Mouse (Mus musculus): Measurements from ENCODE around the gene Slc35g3.

The Slc35g3 gene

DNA sequence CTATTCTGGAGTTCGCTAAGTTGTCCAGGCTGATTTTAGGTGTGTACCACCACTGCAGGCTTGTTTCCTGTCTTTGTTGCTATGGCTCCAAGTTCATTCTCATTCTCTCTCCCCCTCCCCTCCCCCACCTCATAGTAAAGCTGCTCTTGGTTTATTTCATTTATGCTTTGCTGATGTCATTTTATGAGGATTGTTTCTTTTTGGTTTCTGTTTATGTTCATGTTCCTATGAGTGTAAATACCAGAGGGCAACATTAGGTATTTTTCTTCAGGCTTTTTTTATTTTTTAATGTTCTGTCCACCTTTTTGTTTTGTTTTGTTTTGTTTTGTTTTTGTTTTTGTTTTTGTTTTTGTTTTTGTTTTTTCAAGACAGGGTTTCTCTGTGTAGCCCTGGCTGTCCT is at the start of gene Slc35g3:
TSS of gene Slc35g3 (minus strand) at position 101 of the 400 bp plus-strand sequence.
- no peak for DNase-seq

DNA sequence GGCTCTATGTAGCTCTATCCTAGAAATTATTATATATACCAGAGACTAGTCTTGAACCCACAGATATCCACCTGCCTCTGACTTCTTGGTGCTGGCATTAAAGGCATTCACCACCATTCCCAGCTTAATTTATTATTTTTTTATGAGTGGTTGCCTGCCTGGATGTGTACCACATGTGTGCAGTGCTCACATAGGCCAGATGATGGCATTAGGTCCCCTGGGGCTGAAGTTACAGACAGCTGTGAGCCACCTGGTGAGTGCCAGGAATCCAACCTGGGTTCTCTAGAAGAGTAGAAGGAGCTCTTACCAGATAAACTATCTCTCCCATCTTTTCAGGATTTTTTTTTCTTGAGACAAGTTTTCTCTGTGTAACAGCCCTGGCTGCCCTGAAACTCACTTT is 48.5 kb upstream of the Slc35g3 start:
- no peak for DNase-seq

DNA sequence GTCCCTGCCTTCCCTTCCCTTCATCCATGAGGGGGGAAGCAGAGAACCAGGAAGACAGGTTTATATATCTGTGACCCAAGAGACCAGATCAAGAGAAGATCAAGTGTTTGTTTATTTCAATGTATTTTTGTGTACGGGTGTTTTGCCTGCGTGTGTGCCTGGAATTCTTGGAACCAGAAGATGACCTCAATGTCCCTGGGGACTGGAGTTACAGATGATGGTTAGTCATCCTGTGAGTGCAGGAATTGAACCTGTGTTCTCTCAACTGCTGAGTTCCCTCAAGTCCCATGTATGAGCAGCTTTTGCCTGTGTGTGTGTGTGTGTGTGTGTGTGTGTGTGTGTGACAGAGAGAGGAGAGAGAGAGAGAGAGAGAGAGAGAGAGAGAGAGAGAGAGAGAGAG is 45.9 kb upstream of the Slc35g3 start:
- no peak for DNase-seq

DNA sequence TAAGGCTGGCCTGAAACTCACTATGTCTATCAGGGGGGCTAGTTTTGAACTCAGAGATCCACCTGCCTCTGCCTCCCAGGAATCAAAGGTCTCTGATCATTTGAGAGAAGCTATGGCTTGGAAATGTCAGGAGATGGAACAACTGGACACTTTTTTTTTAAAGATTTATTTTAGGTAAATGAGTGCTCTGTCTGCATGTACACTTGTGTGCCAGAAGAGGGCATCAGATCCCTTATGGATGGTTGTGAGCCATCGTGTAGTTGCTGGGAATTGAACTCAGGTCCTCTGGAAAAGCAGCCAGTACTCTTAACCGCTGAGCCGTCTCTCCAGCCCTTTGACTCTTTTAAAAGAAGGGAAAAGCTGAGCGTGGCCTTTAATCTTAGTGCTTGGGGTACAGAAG is 44.6 kb upstream of the Slc35g3 start:
- no peak for DNase-seq

DNA sequence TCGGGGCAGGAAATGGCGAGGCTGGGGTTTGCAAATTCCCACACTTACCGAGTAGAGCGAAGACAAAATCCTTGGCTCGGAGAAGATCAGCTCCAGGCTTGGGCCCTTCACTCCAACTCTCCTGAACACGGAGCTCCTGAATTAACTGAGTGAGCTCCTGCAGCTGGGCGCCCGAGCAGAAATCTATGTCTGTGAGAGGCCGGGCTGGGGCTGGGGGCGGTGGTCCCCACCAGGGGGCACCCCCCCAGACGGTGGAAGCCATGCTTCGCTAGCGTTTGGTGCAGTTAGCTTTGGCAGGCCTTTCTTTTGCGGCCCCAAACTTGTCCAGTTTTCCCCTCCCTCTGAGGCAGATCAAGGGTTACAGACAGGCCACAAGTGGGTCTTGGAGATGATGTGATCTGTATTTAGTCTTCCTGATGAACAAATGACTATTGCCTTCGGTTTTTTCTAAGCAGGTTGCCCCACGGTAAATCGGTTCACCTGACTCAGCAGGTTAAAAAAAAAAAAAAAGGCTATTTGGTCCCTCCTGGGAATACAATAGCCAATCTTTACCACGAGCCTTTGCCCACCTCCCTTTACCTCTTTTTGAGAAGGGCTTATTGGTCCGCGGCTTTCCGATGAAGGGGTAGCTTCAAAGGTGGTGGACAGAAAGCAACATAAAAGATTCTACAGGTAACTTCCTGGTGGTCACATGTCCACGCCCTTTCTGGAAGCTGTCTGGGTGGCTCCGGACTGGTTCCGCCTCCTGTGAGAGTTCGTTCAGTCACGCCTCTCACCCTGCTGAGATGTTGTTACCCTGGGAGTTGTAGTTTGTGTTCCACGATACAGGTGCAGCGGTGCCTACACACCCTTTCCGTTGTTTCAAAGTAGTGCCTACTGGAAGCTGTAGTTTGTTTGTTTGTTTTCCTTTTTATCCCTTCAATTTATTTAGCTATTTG is 43.5 kb upstream of the Slc35g3 start, which contains the start of gene Tmem102:
TSS of gene Tmem102 (minus strand) at position 653 of the 938 bp plus-strand sequence.
- no peak for DNase-seq

DNA sequence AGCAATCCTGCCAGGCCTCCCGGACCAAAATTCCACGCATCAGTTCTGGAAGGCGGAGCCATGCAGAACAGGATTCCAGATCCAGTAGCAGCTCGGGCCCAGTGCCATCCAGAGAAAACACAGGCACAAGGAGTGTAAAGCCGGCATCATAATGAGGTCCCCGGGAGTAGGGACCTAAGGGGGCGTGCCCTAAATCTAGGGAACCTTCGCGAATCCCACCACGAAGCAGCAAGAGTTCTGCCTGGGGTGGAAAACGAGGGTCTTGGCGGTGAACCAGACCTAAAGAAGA is 42.8 kb upstream of the Slc35g3 start:
- no peak for DNase-seq

DNA sequence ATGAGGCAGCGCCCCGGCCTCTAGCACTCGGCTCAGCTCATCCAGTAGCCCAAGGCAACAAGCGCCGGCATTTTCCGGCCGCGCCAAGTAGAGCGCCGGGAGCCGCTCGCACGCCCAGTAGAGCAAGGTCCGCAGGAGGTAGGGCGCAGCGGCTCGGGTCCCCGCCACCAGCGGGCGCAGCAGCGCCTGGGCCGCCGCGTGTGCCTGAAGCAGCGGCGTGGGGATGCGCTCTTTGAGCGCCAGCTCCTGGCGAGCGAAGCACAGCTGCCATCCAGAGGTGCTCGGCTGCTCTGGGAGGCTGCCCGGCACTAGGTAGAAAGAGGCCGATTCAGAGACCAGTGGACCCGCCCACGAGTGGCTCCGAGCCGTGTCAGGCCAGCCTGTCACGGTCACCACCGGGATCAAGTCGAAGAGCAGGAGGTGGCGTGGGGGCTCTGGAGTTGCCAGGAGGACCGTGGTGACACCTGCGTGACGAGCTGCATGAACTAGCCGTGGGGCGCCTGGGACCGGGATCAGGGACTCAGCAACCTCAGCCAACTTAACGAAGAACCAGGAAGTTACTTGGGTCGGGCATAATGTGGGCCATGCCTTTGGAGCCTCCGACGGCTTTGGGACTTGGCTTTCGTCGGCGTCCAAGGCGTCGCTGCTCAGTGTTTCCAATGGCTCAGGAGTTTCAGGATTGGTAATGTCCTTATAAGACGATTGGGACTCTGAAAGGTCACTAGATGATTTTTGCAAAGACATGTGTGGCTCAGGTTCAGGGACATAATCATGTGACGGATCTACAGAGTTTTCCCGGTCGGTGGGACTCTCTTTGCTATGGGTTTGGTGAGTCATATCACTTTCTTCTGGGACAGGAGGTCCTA is 42.3 kb upstream of the Slc35g3 start:
- peak; percentile 79 for DNase-seq

DNA sequence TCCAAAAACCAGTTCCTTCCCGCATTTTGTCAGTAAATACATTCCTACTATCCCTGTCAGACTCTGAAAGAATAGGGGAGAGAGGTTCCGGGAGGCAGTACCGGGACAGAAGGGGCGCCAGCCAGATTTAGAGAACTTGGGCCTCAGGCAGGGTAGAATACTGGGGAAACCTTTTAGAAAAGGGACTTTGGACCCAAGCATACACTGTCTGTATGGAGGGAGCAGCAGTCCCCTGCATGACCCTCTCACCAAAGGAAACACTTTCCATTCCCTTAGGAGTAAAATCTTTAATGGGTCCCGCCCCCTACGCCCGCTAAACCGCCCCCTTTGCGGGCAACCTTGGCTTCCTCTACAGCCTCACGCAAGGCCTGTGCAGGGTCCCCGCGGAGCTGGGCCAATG is 41.6 kb upstream of the Slc35g3 start:
- DNase-seq = no peak

DNA sequence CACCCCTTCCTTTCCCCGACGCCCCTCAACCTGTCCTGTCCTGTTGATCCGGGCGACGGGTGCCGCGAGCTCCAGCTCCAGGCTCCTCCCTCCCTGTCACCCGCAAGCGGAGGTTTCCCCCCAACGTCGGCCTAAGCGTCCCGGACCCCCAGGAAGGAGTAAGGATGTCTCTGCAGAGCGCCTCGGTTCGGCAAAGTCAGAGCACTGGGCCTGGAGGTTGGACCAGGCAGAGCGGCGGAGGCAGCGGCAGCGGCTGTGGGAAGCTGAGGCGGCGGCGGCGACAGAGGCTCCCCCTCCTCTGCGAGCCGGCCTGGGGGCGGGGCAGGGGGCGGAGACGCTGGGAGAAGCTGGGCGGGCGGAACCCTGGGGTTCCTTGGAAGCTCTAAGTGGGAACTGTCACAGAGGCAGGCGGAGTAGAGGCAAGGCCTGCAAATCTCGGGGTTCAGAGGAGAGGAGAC is 40.9 kb upstream of the Slc35g3 start:
- peak; percentile 83 for DNase-seq

DNA sequence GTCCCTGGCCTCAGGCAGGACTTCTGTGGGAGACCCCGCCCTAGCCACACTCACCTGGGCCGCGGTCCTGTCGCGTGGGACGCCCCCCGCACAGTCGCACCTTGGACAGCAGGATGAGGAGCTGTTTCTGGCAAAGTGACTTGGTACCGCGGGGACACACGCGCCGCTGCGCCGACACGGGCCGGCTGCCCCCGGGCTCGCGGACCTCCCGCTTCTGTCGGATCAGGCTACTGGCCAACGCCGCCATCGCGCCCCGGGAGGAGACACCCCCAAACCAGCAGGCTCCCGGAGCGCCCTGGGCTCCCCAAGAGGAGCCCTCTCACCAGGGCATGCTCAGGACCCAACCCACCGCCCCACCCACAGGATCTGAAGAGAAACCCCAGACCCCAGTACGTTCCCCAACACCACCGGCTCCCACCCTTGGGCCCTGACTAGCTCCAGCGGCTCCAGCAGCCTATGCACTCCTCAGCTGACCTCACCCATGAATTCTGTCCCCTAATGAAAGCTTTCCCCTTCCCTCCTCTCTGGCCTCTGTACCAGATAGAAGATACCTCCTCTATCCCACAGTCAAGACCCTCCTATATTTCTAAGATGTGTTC is 39.7 kb upstream of the Slc35g3 start, which contains the start of gene Fgf11:
TSS of gene Fgf11 (minus strand) at position 479 of the 599 bp plus-strand sequence.
- DNase-seq = no peak

DNA sequence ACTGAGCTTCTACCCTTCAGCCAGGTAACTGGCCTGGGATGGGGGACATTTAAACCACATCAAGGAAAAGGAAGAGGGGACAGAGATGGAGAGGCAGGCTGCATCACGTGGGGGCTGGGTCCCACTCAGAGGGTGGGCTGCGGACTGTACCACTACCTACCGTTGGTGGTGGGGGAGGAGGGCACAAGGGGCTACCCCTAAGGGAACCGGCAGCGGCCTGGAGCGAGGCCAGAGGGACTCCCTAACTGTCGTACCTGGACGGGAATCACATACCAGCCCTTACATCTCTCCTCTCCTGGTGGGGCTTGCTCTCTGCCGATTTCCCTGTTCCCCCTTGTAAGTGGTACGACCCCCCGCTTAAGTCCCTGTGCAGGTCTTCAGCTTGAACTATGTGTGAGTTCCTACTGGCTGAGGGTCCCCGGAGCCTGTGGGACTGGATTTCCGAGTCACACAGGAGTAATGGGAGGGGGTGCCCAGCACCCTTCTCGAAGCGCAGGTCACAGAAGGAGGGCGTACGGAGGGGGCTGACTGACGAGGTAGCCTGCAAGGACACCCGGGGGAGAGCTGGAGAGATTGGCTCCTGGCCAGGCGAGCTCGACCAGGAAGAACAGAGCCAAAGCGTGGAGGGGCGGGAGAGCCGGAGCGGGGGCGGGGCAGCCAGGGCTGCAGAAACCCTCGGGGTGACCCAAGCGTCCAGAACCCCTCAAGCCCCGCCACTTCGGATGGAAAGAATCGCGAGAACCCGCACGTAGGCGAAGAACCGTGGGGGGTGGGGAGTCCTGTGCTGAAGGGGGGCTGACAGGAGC is 38.8 kb upstream of the Slc35g3 start:
- DNase-seq = no peak

DNA sequence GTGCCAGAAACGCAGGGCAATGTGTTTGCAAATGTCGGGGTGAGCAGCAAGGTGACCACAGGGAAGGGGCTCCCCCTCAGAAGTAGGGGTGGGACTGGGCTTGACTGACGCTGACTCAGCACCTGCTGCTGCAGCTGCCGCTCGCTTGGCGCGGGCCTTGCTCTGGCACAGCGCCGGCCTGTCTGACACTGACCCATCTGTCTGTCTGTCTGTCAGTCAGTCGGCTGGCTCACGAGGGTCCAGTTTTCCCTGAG is 38.3 kb upstream of the Slc35g3 start:
- DNase-seq = no peak

DNA sequence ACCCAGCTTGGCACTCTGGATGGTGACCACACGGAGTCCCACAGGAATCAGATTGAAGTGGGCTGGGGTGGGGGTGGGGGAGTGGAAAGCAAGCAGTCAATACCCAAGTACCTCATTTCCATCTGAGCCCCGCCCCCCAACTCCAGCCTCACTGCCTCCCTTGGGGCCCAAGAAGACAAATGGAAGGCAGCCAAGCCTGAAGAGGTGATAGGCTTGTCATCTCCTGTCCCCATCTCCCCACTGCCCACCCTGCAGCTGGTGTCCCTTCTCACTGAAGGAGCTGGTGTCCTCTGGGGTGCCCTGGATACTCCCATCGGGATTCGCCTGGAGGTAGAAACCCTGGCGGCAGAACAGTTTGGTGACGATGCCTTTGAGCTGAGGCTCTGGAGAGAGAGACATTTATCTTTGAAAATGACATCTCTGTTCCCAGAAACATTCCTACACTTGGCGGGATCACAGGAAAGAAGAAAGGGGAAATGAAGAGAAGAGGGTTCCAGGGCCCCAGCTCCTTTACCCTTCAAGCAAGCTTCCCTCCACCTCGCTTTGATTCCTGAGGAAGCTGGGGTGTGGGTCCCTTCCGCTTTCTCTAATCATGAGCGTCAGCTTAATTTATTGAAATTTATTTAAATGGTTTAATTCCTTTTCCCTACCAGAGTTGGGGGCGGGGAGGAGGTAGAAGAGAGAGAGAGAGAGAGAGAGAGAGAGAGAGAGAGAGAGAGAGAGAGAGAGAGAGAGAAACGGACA is 37.8 kb upstream of the Slc35g3 start:
- DNase-seq = no peak

DNA sequence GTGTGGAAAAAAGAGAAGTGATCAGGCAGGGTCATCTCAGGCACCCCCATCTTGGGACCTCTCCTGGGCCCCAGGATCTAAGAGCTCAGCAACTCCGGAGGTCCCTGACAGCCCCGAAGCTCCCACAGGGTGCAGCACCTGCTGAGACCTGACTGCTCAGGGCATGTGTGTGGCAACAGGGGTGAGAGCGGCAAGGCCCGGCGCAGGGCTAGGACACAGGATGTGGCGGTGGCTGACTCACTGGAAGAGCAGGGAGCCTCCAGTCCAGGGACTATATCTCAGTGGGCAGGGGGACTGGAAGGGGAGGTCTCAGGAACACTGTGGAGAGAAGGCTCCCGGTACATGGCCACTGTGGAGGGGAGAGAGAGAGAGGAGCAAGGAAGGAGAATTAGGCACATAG is 36.2 kb upstream of the Slc35g3 start:
- DNase-seq = no peak

DNA sequence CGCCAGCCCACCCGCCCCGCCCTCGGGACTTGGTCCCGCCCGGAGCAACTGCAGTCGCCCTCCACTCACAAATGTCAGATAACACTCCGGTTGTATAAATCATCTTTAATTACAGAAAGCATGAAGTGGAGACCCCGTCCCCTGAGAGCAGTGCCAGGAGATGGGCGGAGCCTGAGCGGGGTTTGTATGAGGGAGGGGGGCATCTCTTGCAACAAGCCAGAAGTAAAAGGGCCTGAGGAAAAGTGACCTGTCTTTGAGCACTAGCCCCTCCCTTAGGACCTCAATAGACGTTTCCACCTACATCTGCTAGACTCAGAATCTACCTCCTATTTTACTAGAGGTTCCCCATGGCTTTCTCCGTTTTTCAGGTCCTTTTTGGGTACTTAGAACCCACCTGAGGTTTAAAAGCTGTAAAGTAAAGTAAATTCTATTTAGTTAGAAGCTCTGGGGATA is 34.2 kb upstream of the Slc35g3 start:
- DNase-seq = no peak

DNA sequence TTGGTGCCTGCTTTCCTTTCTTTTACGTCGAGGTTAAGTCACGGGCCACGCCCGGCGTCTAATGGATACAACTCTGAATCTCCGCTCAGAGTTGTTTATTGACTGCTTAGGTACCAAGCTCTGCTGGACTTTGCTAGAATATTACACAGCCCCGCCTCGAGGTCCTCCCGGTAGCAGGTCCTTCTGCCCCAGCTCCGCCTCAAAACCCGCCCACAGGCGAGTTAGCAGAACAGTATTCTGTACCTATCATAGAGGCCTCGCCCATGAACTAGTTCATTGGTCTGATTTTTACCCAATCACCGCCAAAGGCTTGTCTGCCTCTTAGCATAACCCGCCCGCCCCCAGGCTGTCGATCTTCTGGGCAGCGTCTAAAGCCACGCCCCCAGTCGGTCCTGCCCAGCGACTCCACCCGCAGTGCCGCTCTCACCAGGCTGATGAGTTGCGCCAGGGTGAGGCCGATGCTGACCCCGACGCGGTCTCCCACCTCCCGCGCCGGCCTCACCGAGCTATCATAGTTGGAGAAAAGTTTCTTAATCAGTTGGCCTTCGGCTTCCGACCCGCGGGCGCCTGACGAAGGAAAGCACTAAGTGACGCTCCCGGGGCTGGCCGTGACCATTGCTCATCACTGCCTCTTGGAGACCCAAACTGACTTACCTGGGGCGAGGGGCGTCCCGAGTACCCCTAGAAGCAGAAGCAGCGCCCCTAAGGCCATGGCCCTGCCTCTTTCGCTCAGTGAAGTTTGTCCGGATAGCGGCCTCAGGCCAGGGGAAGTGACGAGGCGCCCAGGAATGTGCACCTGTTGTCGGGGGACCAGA is 33.6 kb upstream of the Slc35g3 start, which contains the start of gene Chrnb1:
TSS of gene Chrnb1 (minus strand) at position 776 of the 815 bp plus-strand sequence.
- DNase-seq = peak; percentile 94

DNA sequence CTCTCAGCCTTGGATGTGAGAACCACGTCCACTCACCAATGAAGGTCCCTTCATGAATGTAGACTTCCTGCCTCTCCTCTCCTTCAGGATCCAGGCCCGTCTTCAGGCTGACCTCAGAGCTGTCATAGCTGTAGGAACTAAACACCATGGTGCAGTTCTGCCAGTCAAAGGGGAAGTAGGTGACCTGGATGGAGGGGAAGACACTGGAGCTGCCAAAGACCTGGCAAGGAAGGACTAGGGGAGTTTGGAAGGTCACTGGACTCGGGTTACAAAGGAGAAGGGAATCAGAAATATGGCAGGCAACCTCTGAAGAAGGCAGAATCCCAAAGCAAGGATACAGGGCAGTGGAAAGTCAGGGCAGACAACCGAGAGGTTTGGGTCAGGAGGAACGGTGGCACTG is 31.7 kb upstream of the Slc35g3 start:
- DNase-seq = no peak

DNA sequence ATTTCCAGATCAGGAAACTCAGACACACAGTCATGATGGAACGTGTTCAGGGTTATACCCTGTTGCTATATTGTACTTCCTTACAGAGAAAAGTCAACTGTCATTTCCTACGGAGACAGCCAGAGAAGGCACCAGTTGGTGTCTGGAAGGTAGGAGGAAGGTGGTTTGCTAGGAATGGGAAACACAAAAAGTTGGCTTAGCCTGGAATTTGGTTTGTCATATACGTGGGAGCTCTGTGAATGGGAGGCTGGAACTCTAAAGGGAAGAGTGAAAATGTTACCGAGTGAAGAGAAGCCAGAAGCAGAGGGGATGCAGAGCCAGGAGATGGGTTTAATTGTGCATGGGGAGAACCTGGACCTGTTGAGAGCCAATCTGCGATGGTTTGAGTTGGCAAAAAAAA is 29.7 kb upstream of the Slc35g3 start:
- DNase-seq = no peak

DNA sequence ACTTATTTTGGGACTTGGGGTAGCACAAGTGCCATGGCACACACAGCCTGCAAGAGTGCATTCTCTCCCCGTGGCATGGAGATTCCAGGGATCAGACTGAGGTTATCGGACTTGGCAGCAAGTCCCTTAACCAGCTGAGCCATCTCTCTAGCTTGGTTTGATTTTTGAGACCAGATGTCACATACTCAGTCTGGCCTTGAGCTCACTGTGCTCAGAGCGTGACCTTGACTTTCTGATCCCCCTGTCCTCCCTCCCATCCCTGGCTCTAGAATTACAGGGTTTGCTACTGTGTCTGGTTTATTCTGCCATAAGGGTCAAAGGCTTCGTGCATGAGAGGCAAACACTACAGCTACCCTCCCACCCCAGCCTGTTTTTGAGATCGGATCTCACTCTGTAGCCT is 27.7 kb upstream of the Slc35g3 start:
- no peak for DNase-seq

DNA sequence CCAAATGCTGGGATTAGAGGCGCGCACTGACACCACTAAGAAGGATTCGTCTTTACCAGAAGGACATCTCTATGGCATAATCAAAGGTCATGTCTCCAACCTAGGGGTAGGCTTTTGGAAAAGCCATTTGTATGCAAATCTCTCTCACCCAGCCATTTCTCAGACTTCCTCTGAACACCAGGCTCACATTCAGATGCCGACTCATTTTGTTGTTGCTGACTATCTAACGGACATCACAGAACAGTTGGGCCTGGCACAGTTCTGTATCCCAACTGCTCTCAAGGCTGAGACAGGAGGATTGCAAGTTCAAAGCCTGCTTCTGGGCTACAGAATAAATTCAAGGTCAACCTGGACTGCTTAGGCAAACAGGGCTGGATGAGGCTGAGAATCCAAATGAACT is 25.5 kb upstream of the Slc35g3 start:
- DNase-seq = no peak

DNA sequence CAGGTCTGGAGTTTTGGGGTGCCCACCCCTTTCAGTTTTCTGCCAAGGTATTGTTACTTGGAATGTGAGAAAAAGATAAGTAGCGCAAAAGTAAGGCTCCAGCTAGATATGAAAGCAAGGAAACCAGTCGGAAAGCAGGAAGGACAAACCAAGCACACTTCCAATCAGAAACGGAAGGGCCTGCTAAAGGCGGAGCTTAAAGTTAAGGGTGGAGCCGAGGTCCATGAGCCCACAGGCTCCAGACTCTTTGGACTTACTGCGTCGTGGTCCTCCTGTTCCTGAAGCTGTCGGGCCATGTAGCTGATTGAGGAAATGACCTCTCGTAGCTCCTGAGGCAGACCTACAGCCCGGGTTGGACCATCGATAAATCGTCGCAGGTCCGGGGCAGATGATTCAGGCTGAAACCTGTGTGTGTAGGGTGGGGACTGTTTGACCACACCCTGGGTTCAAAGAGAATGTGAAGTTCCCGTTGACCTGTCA is 23.1 kb upstream of the Slc35g3 start:
- no peak for DNase-seq
